Mouse (Mus musculus) brain, embryonic 14.5 days (tissue): ENCODE data around the gene Cryzl1. TPM values are rescaled to one million over a fixed set of nuclear protein-coding genes. Genes with fewer than 3 reads are reported as not detected.

ENCODE experiments used
- DNase-seq: peaks from one replicate; pipeline ENCODE4 v3.0.0-alpha.2; 2011; ENCODE audit warnings: low read depth
- CTCF ChIP-seq: fragments of 200-500 bp; IDR thresholded peaks from 2 replicates; pipeline ENCODE4 v1.5.1; 2012; ENCODE audit warnings: inconsistent platforms, mild to moderate bottlenecking, moderate library complexity, borderline replicate concordance; ENCODE audit not compliant: insufficient read depth, insufficient read length; ENCODE audit errors: extremely low read depth
- POLR2A ChIP-seq: fragments of 200-500 bp; IDR thresholded peaks from 2 replicates; pipeline ENCODE4 v1.6.1; 2012; ENCODE audit warnings: mild to moderate bottlenecking, inconsistent platforms, borderline replicate concordance; ENCODE audit not compliant: poor library complexity, insufficient read depth, insufficient read length, severe bottlenecking; ENCODE audit errors: extremely low read depth
- polyA plus RNA-seq: library from polyadenylated mRNA; depleted of rRNA; stranded (reverse); fragments of >200 nt; gene quantifications from 2 replicates; pipeline ENCODE4 v1.2.3, GENCODE M21; 2012

The Cryzl1 gene
- polyA plus RNA-seq, 1 experiment: 72.1 TPM

DNA sequence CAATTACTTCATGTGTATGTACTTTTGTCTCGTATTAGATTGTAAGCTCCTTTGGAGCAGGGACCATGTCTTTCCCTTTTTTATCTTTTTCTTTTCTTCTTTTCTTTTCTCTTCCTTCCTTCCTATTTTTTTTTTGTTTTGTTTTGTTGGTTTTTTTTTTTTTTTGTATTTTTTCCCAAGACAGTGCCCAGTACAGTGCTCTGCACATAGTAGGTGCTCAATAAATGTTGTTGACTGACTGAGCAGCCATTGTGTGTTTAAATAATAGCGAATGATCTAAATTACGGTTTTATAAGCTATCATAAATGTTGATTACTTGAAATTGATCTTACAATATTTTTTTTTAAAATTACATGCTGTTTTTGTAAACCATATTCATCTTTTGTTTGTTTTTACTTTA lies 65.0 kb downstream of the Cryzl1 start:
- no peak for TF ChIP-seq CTCF
- no peak for TF ChIP-seq POLR2A
- DNase-seq: no peak

GRCm38 (mm10) chr16:91662336-91662735 lies 66.4 kb downstream of the Cryzl1 start:
- DNase-seq: no peak
- TF ChIP-seq POLR2A (no peak), CTCF (no peak)

DNA sequence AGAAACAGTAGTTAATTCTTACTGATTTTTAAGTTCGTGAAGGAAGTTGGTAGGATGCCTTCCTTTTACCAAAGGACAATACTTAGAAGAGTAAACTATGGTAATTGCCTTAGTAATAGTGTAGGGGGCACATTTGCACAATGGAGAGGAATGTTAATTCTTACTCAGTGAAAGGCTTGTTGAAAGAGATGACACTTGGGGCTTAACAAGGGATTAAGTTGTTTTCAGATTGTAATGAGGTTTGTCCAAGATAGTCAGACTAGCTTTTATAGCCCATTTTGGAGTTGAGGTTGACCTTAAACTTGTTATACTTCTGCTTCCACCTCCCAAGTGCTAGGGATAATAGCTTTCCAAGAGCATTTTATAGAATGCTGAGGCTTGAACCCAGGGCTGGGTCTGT lies 67.4 kb downstream of the Cryzl1 start:
- no peak for TF ChIP-seq CTCF
- no peak for TF ChIP-seq POLR2A
- DNase-seq: no peak

GRCm38 (mm10) chr16:91659798-91660197 lies 69.0 kb downstream of the Cryzl1 start:
- TF ChIP-seq POLR2A (no peak), CTCF (no peak)
- no peak for DNase-seq

DNA sequence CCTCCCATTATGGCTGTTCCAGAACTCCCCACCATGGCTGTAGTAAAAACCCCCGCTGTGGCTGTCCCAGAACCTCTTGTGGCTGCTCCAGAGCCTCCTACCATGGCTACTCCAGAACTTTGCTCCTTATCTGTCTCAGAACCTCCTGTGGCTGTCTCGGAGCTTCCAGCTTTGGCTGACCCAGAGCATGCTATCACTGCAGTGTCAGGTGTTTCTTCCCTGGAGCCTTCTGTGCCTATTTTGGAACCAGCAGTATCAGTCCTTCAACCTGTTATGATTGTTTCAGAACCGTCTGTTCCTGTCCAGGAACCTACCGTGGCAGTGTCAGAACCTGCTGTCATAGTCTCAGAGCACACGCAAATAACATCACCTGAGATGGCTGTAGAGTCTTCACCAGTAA lies 70.3 kb downstream of the Cryzl1 start:
- TF ChIP-seq POLR2A (no peak), CTCF (no peak)
- no peak for DNase-seq

DNA sequence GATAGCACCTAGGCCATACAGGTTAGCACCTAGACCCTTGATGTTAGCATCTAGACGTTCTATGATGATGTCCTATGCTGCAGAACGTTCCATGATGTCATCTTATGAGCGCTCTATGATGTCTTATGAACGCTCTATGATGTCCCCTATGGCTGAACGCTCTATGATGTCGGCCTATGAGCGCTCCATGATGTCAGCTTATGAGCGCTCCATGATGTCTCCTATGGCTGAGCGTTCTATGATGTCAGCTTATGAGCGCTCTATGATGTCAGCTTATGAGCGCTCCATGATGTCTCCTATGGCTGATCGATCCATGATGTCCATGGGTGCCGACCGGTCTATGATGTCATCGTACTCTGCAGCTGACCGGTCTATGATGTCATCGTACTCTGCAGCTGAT lies 71.5 kb downstream of the Cryzl1 start:
- no peak for DNase-seq
- TF ChIP-seq POLR2A: no peak
- TF ChIP-seq CTCF: no peak

- no peak for DNase-seq
- TF ChIP-seq CTCF (no peak), POLR2A (no peak)
Observed at GRCm38 (mm10) chr16:91655285-91655684, 73.5 kb downstream of the Cryzl1 start.

- TF ChIP-seq POLR2A: no peak
- no peak for TF ChIP-seq CTCF
- DNase-seq: no peak
Observed at GRCm38 (mm10) chr16:91652191-91652590, 76.6 kb downstream of the Cryzl1 start.

DNA sequence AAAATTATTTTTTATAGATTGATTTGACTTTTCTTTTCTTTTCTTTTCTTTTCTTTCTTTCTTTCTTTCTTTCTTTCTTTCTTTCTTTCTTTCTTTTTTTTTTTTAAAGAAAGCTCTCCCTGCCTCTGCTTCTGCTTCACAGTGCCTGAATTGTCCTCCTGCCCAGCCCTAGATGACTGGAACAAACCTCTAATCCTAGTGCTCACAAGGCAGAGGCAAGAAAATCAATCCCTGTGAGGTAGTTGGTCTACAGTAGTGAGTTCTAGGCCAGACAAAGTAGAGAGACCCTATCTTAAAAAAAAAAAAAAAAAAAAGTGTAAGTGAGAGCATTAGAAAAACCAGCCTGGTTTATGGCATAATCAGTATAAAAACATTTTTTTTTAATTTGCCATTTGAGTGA lies 79.0 kb downstream of the Cryzl1 start:
- DNase-seq: no peak
- TF ChIP-seq POLR2A: no peak
- no peak for TF ChIP-seq CTCF

DNA sequence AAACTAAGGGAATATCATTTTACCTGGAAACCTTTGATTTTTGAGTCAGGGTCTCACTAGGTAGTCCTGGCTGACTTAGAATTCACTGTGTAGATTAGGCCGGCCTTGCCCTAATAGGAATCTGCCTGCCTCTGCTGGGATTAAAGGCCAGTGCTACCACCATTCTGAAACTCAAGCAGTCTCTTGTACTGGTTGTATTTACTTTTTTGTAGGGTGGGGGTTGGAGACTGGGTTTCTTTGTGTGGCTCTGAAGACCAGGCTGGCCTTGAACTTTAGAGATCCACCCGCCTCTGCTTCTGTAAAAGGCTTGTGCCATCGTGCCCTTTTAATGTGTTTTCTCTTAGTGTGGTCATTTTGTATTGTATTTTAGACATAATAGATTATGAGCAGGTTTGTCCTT lies 79.5 kb downstream of the Cryzl1 start:
- no peak for TF ChIP-seq CTCF
- TF ChIP-seq POLR2A: no peak
- DNase-seq: peak; percentile 11

DNA sequence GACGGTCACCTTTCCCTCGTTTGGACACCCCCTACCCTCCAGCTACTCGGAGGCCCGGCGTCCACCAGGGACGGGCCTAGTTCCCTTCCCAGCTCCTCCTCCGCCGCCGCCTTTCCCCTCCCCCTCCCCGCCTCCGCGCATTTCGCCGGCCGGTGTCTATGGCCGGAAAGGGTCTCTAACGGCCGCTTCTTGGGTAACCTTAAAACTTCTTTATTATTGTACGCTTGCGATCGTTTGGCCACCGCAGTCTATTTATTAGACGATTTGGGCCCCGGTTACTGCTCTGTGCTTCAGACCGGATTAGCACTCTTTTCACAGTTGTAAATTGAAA lies 80.6 kb downstream of the Cryzl1 start:
- TF ChIP-seq CTCF: no peak
- no peak for TF ChIP-seq POLR2A
- peak; percentile 77 for DNase-seq

GRCm38 (mm10) chr16:91647461-91648219 lies 81.1 kb downstream of the Cryzl1 start, which contains the start of gene Son:
Son (plus strand) TSS chr16:91647506.
- peak; percentile 80; the same call in 1 of the 2 replicates for TF ChIP-seq POLR2A
- TF ChIP-seq CTCF: no peak
- peak; percentile 99 for DNase-seq
